Mouse (Mus musculus) thymus, postnatal 14 days (tissue): ENCODE data around the gene Prrc2b.
A peak's percentile ranks its signal among the peaks of the same experiment; 100 is the strongest.

Experiments
- DNase-seq: peaks from one replicate; pipeline ENCODE4 v3.0.0; 2021

Gene Prrc2b

DNA sequence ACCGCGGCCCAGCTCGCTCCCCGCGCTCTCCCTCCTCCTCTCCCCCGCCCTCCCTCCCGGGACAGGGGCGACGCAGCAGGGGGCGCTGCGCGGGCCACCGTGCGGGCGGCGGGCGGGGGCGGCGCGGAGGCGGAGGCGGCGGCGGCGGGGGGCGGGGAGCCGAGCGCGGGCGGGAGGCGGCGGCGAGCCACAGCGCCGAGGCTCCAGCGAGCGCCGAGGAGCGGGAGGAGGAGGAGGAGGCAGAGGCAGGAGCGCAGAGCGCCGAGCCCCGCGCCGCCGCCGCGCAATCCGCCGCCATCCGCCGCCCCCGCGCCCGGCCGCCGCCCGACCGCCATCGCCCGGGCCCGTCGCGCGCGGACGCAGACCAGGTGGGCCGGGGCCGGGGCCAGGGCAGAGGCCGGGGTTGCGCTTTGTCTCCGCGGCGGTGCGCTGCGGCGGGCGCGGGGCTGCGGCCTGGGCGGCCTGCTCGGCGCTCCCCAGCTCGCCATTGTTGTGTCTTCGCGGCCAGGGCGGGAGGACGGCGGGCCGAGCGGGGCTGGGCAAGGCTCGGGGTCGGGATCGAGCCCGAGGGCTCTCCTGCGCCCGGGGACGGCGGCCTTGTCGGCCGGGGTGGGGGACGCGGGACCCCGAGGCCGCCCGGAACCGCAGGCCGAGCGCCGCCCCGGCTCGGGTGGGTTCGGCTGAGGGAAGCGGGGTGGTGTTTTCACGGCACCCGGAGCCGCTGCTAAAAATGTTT lies at the start of gene Prrc2b:
Gene Prrc2b (plus strand): TSS at position 159 of the 736 bp plus-strand sequence.
- DNase-seq: peak; percentile 90

DNA sequence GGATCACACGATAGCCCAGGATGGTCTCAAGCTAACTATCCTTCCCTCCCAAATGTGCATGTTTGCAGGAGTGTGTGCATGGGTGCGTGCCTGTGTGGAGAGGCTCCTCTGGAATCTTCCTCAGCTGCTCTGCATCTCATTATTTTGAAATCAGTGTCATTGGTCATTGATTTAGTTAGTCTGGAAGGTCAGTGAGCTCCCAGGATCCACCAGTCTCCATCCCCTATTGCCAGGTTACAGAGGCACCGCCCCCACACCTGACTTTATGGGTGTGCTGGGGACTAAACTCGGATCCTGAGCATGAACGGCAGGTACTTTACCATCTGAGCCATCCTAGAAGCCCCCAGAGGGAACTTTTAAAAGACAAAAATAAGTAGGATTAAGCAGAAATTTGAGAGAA lies 47.9 kb upstream of the Prrc2b start:
- no peak for DNase-seq

DNA sequence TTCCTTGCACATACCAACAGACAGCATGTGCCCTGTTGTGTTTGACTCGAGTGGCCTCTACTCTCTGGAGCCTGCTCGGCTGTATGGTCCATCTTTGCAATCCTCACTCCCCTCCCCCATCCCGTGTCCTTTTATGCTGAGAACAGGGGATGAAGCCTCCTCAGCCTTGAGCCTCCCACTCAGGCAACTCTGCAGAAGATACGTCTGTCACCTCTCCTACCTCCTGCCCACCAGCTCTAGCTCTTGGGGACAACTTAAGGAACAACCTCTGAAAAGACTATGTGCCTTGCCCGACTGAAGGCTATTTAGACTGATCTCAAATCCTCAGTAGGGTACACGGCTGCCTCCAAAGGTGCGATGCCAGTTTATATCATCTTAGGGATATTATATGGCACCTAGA lies 47.3 kb upstream of the Prrc2b start:
- no peak for DNase-seq

DNA sequence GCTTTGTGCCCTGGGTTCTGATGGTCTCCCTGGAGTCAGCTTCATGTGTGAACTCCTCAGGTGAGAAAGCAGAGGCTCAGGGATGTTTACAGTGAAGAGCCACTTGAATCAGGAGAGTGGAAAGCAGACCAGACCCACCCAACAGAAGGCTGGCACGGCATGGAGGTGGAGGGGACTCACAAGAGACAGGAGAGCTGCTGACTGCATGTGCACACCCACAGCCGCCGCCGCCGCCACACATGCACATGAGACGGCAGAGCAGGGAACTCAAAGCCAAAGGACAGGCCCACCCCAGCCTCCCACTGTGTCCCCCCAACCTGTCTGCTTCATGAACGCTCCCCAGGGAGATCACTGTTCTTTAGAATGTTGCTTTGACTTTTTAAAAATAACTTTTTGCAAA lies 46.8 kb upstream of the Prrc2b start:
- DNase-seq: no peak

DNA sequence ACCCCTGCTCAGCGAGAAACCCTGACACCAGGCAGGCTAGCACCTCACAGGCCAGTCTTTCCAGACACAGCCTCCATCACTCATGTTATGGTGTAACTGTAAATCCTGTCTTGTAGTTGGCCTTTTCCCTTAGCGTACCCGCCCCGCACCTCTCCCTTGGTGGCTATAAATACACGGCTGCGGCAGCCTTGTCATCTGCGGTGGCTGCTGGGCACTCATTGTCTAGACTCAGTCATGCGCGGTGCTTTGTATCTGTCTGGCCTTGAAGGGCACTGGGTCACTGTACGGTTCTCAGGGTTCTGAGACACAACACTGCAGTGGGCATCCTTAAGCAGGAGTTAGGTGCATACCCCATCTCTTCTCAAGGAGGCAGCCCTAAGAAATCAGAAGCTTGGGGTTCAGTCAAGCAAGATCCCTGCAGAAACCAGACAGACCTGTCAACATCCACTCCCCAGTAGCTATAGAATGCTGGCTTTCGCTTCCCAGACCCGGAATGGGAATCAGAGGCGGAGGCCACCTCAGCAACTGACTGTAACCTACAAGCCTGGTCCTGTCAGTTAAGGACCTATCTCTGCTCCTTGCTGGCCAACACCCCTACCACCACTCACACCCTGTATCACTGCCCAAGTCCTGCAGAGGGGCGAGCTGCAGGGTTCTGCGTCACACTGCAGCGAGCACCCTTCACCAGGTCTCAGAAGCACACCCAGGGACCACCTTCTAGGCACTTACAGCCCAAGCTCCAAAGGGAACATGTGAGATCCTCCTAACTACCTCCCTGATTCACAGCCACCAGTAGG lies 45.6 kb upstream of the Prrc2b start:
- DNase-seq: no peak

DNA sequence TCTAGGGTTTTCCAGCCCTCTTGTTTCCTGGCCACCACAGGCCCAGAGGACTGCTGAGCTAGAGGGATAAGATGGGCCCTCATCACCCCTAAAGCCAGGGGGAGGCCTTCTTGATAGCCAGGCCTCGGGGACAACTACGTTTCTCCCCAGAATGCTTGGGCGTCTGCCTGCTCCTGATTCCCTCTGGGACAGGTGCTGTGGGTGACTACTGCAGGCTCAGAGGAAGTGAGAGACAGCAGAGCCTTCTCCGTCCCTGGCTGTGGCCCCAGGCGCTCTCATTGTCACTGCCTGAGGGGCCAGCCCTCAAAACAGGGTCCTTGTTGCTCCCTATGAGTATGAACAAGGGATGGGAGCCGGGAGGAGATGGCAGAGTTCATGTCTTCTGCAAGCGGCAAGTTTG lies 45.0 kb upstream of the Prrc2b start:
- DNase-seq: no peak

DNA sequence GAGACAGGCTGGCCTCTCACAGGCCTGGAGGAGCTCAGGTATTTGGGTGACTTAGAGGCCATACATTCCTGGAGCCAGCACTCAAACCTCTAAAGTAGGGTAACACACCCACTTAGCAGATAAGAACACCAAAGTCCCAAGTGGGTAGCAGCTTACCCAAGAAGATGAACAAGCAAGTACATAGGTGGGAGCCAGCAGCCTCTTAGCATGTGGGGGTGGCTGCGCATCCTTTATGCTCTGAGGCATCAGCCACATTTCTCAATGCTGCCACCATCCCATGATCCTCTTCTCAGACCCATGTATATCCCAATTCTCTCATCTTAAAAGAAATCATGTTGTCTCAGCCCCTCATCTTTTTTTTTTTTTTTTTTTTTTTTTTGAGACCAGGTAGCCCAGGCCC lies 39.6 kb upstream of the Prrc2b start:
- DNase-seq: no peak

DNA sequence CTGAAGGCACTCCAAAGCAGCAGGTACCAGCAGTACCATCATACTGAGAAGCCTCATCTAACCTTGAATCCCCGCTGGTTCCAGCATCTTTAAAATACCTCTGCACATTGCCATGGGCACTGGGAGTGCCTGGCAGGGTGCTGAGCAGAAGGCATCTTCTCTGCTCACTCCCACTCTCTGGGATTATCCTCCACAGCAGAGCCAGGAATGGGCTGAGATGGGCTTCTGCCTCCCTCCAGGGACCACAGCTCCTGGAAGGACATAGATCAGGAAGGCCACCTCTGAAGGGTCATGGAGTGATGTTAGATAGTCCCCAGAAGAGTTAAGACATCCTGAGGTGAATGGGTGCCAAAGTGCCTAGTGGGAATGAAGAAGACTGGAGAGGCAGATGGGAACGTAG lies 38.3 kb upstream of the Prrc2b start:
- DNase-seq: no peak

DNA sequence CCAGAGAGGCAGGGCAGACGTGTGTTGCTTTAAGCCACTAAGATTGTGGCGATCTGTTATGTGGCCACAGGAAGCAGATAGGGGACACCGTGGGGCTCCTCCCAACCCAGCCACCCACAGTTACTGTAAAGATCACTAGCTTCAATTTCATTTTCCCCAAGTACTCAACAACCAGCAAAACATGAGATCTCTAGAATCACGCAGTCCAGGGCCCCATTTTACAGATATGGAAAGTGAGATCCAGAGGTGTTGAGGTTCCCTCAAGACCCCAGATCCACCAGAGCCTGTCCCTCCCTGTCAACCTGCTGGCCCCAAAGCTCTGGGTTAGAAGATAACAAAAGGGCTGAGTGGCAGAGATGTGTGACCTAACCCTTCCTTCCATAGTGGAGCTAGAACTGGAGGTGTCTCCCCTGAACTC lies 35.0 kb upstream of the Prrc2b start:
- no peak for DNase-seq

DNA sequence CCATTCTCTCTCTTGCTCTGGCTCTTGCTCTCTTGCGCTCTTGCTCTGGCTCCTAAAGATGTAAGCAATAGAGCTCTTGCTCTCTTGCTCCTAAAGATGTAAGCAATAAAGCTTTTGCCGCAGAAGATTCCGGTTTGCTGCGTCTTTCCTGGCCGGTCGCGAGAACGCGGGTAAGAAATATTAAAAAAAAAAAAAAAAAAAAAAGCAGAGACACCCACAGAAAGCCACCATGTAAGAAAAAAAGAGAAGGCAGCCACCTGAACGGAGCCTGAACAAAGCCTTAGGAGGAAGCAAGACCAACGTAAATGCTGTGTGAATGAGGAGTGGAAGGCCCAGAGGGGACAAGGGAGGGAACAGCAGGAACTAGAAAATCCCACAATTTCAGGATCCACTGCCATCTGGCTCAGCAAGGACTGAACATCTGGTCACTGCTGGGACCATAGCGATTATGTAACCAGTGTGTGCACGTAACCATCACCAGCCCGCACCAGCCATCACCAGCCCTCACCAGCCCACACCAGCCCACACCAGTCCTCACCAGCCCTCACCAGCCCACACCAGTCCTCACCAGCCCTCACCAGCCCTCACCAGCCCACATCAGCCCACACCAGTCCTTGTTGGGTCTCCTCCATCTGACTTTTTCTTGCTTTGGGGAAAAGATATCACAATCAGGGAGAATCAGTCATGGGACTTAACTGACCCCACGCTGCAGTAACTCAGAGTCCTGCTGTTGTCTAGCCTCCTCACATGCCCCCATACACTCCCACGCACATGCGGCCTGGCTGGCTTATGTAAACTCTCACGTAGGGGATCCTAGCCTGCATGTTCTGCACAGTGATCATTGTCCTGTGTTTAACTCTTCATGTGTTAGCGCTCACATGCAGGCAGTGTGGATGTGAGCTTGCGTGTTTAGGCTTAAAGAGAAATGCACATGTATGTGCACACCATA lies 30.8 kb upstream of the Prrc2b start:
- DNase-seq: no peak

DNA sequence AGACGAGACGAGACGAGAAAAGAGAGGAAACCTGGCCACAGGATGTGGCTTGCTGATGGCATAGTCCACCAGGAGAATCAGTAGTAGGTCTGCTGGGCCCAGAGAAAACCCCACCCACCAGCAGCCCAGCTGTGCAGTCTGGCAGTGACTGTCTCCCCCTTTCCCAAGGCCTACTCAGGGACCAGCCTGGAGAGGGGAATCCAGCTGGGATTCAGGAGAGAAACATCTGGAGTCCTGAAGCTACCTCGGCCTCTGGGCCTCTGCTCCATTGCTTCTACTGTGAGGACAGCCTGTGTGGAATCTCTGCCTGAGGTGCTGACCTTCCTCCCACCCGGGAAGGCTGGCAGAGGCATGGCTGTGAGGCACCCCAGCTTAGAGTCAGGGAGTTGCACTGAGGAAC lies 29.7 kb upstream of the Prrc2b start:
- DNase-seq: peak; percentile 59

DNA sequence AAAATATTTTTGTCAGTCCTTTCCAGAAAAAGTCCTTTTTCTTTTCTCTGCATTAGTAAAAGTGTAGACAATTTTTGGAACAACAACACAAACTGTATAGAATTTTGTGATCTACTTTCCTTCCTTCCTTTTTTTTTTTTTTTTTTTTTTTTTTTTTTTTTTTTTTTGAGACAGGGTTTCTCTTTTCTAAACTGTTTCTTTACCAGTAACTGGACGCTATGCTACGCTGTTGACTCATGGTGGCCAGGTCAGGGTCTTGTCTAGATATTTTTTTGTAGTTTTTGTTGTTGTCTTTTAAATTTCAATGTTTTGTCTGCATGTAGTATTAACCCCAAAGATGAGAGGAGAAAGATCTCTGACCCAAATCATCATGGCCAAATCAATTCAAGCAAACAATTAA lies 29.1 kb upstream of the Prrc2b start:
- DNase-seq: no peak

DNA sequence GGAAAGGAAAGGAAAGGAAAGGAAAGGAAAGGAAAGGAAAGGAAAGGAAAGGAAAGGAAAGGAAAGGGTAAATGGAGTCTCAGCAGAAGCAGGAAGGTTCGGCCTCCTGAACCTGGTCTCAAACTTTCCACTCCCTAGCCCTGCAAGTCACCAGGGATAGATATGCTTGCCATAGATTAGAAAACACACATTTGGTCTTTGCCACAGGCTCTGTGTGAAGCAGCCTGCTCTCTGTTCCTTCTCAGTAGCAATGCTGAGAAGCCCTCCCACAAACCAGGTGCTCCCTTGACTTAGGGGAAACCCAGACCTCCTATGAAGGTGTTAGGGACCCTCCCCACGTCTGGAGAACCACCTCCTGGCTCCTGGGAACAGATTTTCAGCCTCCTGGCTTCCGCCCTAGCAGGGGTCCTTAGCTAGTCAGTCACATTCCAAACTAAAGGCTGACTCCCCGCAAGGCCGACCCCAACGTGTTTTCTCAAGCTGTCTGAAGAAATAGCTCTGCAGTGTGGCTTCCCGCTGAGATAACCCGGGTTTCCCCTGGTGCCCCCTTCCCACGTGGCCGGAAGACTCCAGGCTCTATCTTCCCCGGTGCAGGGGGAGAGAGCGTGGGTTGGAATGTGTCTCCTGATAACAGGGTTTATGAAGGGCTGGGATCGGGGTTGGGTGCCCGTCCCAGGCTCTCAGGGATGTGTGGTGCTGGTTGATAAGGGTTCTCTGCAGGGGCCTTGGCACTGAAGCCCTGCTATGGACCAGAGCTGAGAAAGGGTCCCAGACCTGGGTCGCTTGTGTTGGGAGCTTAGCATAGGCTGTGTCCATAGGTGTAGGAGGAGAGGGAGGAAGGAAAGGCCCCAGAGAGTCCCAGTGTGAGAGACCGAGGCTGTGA lies 23.0 kb upstream of the Prrc2b start:
- peak; percentile 49 for DNase-seq

DNA sequence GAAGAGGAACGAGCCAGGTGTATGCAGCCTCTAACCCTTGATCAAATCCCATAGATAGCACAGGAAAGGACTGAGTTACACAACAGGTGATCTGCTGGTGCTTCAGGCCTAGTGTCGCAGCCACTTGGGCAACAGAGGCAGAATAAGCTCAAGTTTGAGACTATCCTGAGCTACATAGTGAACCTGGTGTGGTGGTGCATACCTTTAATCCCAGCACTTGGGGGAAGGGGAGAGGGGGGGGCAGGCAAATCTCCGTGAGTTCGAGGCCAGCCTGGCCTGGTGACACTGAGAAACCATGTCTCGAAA lies 22.4 kb upstream of the Prrc2b start:
- DNase-seq: no peak

DNA sequence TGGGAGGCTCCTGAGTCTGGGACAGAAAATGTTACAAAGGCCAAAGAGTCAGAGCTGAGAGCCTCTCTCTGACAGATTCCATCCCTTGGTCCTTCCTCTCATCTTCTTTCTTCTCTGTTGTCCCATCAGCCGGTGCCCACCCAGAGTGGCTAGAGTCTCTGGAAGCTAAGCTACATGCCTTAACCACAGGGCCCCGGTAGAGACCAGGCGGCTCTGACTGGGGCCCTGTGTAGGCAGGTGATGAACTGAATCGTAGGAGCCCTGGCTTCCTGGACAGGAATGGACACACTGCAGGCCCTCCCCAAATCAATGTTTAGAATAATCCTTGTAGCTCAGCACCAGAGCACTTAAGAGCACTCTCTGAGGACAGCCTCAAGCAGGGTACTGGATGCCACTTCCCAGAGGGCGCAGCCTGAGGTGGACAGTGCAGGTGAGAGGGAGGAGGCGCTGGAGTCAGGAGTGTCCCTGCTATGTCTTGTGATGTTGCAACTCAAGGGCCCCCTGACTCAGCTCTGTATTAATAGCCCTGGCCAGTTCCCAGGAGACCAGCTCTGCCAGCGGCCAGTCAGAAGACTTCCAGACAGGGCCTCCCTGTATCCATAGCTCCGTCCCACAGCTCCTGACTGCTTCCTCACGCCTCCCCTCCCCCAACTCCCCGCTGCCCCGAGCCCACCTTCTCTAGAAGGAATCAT lies 21.4 kb upstream of the Prrc2b start:
- DNase-seq: no peak

DNA sequence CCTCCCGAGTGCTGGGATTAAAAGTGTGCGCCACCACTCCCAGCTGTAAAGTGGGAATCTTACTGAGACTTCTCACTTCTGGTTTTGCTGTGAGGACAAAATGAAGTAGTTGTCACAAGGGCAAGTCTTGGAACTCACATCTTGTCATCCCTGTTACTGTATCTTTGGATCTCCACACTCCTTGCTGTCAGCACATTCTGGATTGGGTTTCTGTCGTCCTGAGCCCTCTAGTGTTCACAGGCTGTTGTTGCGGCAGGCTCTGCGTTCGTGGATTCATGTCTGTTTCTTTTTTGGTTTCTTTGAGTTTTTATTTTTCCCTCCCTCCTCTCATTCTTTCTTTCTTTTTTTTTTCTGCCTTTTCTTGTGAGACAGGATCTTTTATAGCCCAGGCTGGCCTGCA lies 20.4 kb upstream of the Prrc2b start:
- peak; percentile 70 for DNase-seq

DNA sequence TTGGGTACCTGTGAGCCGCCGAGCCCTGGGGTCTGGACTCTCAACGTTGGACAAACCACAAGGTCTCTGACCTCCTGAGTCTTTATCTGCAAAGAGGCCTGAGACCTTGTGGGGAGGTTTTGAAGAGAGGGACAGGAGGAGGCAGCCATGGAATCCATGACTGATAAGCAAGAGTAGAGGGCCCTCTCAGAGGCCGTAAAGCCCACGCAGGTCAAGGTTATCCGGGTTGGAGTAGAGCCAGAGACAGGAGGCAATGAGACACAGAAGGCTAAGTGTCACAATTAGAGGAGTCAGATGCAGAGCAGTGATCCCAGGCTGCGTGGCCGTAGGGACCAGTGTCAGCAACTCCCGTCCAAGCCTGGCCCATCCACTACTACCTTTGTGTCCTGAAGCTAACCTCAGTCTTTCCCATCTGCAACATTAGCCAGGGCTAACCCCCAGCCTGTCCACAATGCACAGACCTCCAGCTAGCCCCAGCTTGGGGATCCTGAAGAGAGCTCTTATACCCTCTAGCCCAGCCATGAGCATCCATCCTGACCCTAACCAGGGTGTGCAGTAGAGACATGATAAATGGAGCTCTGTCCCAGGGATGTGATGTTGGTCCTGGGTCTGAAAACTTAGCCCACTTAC lies 19.6 kb upstream of the Prrc2b start:
- peak; percentile 14 for DNase-seq

DNA sequence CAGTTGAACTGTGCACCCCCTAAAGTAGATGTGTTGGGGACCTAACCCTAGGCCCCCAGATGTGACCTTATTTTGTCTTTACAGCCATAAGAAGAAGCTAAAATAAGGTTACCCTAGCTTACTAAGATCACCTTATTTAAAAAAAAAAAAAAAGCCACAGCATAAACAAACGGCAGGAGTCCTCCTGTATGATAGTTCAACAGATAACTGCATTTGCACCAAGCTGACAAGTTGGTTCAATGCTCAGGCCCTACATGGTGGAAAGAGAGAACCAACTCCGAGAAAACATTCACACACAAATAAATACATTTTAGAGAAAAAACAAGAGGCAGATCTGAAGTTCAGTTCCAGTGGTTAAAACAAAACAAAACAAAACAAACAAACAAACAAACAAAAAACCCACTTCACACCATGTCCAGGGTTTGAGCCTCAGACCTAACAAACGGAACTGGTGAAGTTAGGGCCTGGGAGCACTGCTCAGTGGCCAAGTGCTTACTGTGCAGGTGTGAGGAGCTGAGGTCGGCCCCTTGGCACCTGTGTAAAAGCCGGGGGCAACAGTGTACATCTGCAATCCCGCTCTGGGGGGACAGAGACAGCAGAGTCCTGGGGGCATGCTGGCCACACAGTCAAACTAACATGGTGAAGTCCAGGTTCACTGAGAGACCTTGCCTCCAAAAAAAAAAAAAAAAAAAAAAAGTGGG lies 18.9 kb upstream of the Prrc2b start:
- peak; percentile 55 for DNase-seq

DNA sequence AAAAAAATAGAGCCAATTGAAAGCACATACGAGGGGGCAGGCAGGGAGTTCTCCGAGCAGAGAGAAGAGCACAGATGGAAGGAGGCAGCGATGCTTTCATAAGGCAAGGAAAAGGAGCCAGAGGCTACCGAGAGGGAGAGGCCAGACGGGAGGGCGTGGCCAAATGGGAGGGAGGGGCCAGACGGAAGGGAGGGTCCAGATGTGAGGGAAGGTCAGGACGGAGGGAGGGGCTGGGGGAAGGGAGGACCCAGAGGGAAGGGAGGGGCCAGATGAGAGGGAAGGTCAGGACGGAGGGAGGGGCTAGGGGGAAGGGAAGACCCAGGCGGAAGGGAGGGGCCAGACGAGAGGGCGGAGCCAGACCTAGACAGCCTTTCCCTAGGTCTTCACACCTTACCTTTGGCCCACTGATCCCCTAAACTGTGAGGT lies 18.3 kb upstream of the Prrc2b start:
- DNase-seq: peak; percentile 69

DNA sequence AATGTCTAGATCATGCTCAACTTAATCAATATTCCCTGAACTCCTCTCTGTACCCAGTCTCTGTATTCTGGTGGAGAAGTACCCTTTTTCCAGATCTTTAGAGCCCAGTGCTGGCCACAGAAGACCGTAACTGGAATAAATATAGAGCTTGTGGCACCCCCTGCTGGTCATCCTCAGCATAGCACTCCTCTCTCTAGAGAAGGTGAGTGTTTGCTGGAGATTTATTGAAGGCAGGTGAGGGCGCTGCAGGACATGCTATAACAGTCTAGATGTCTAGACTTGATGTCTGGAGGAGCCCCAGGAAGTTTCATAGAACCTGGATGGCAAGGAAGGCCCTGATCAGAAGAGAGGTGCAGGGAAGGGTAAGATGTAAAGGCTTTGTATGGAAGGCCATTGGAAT lies 16.8 kb upstream of the Prrc2b start:
- DNase-seq: peak; percentile 95
